Mouse (Mus musculus) testis, adult 2 months (tissue): Measurements from ENCODE around the gene Cnpy3.

Experiments
- CTCF ChIP-seq: fragments of 200-500 bp; IDR thresholded peaks from 2 replicates; pipeline ENCODE4 v1.5.1; 2012; ENCODE audit warnings: low read depth, mild to moderate bottlenecking, inconsistent platforms, low read length, moderate library complexity; ENCODE audit not compliant: control insufficient read depth, insufficient read depth, insufficient replicate concordance
- POLR2A ChIP-seq: fragments of 200-500 bp; IDR thresholded peaks from 2 replicates; pipeline ENCODE4 v1.6.1; 2012; ENCODE audit warnings: low read depth, mild to moderate bottlenecking, inconsistent platforms, low read length, moderate library complexity; ENCODE audit not compliant: control insufficient read depth

GRCm38 (mm10) chr17:46783222-46783565 is 31.2 kb upstream of the Cnpy3 start:
- TF ChIP-seq POLR2A (no peak), CTCF (no peak)
